Mouse (Mus musculus) megakaryocyte, embryonic 14.5 days (primary cell): Measurements from ENCODE around the gene Zbtb32.

Experiments
- FLI1 ChIP-seq: IDR thresholded peaks from 2 replicates; pipeline ENCODE4 v1.6.1; 2012; ENCODE audit warnings: low read length, inconsistent platforms, mixed read lengths
- GATA1 ChIP-seq: IDR thresholded peaks from 3 replicates; pipeline ENCODE4 v1.6.1; 2012; ENCODE audit warnings: mixed read lengths, low read length, inconsistent platforms, borderline replicate concordance

DNA sequence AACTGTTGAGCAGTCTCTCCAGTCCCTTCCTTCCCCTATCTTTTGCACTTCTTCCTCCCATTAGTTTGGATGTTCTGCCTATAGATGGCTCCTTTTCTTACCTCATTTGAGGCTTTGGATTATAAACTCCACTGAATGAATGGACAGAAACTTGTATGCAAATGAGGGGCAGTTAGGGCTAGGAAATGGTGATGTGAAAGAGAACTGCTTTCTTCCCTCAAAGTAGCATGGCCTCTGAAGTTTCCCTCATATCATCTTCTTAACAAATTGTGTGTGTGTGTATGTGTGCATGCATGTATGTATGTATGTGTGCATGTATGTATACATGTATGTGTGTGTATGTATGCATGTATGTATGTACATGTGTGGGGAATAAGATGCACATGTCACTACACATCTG lies 30.3 kb upstream of the Zbtb32 start:
- TF ChIP-seq GATA1 (no peak), FLI1 (no peak)
